Mouse (Mus musculus) small intestine, adult 2 months (tissue): ENCODE measurements around the gene Wdr72.

Experiments
- CTCF ChIP-seq: fragments of 200-500 bp; IDR thresholded peaks from 2 replicates; pipeline ENCODE4 v1.5.1; 2012; ENCODE audit warnings: low read depth, mild to moderate bottlenecking, control low read depth, inconsistent platforms, low read length, moderate library complexity, mixed read lengths; ENCODE audit not compliant: insufficient replicate concordance, insufficient read length; ENCODE audit errors: extremely low read depth
- POLR2A ChIP-seq: fragments of 200-500 bp; IDR thresholded peaks from 2 replicates; pipeline ENCODE4 v1.6.1; 2012; ENCODE audit warnings: low read depth, mild to moderate bottlenecking, control low read depth, inconsistent platforms, low read length, moderate library complexity

- TF ChIP-seq CTCF (no peak), POLR2A (no peak)
Observed at GRCm38 (mm10) chr9:74250522-74250921, 140.4 kb downstream of the Wdr72 start.
